Mouse (Mus musculus) intestine, embryonic 15.5 days (tissue): ENCODE data around the gene Gfra4. TPM values are rescaled to one million over a fixed set of nuclear protein-coding genes. Genes with fewer than 3 reads are reported as not detected.

Source experiments
- ATAC-seq: fragments of 200-750 bp; cut with Nextera tagmentation; 2 replicates; pipeline ENCODE4 v1.8.0; 2017; ENCODE audit warnings: moderate TSS enrichment, moderate library complexity
- H3K27ac ChIP-seq: fragments of 300-500 bp; sonication (generic); 2 replicates; pipeline ENCODE4 v1.5.1; 2015; ENCODE audit warnings: mild to moderate bottlenecking, inconsistent platforms
- H3K27me3 ChIP-seq: fragments of 300-500 bp; sonication (generic); replicated peaks from 2 replicates; pipeline ENCODE4 v1.6.1; 2015; ENCODE audit warnings: inconsistent platforms
- H3K36me3 ChIP-seq: fragments of 300-500 bp; sonication (generic); 2 replicates; pipeline ENCODE4 v1.6.1; 2015; ENCODE audit warnings: inconsistent platforms
- H3K4me1 ChIP-seq: fragments of 300-500 bp; sonication (generic); replicated peaks from 2 replicates; pipeline ENCODE4 v1.6.1; 2015; ENCODE audit warnings: inconsistent platforms
- H3K4me2 ChIP-seq: fragments of 300-500 bp; sonication (generic); replicated peaks from 2 replicates; pipeline ENCODE4 v1.6.1; 2015; ENCODE audit warnings: mild to moderate bottlenecking, inconsistent platforms
- H3K4me3 ChIP-seq: fragments of 300-500 bp; sonication (generic); replicated peaks from 2 replicates; pipeline ENCODE4 v1.5.1; 2015; ENCODE audit warnings: inconsistent platforms
- H3K9ac ChIP-seq: fragments of 300-500 bp; sonication (generic); 2 replicates; pipeline ENCODE4 v1.6.1; 2015; ENCODE audit warnings: inconsistent platforms
- H3K9me3 ChIP-seq: fragments of 300-500 bp; sonication (generic); 2 replicates; pipeline ENCODE4 v1.6.1; 2016; ENCODE audit warnings: inconsistent platforms
- WGBS: fragments of 180-500 bp; shearing (Covaris S2); methylation state at CpG from one replicate; pipeline ENCODE4 v1.1.7; 2015; 5-methylcytosine and 5-hydroxymethylcytosine counted together
- polyA plus RNA-seq: library from polyadenylated mRNA; unstranded; fragments of >200 nt; fragmentation: Nextera tagmentation; extraction: Ambion mirVana; gene quantifications from 2 replicates; pipeline ENCODE4 v1.2.1, GENCODE M21; 2015

Gfra4 gene
- polyA plus RNA-seq, 1 experiment from 2014 or later: 9.6 TPM

DNA sequence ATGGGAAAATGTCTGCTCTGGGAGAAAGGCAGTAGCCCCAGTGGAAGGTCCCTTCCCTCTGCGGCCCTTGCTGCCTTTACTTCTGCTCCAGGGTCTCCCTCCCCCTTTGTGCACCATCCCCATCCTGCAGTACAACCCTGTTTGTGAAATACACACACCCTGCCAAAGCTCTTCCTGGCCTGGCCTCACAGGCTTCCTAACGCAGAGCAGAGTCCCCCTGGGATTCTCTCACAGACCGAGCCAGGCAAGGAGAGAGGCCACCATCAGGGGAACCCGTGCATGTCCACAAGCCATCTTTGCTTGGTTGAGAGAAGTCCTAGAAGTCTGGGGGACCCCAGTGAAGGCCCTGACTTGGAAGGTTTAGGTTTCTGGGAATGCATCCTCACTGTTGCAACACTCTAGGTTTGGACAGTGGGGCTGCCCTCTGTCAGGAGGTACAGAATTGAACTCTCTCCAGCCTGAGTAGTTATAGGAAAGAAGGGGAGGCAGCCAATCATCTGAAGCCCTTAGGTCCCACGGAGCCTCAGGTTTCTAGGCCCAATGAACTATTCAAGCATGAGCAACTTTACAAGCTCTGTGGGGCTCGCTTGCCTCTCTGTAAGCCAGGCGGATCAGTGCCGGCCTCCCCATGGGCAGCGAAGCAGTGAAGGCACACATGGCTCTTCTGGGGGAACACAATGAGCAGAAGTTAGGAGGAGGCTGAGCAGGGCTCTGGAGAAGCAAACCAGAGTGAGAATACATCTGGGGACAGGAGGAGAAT, 17.1 kb upstream of the Gfra4 start:
- Histone ChIP-seq H3K36me3 (no peaks in the 10 kb centered on the region), H3K9ac (no peak overlapping the region), H3K27me3 (peaks cover 29% of the 10 kb centered on the region), H3K9me3 (no peaks in the 10 kb centered on the region), H3K27ac (peak overlapping the region; percentile 9; the same call in 1 of the 2 replicates), H3K4me1 (peaks cover 29% of the 10 kb centered on the region), H3K4me2 (no peak overlapping the region), H3K4me3 (no peak overlapping the region)
- WGBS: 74% methylated on average over 9 of the region's 9 CpGs
- no peak for ATAC-seq

- 32% methylated on average over 1 of the region's 1 CpGs for WGBS
- Histone ChIP-seq H3K27ac (no peak overlapping the region), H3K36me3 (no peaks in the 10 kb centered on the region), H3K9me3 (no peaks in the 10 kb centered on the region), H3K27me3 (peaks cover 34% of the 10 kb centered on the region), H3K9ac (no peak overlapping the region), H3K4me3 (no peak overlapping the region), H3K4me1 (peaks cover 35% of the 10 kb centered on the region), H3K4me2 (no peak overlapping the region)
- ATAC-seq: no peak
These were observed 16.5 kb upstream of the Gfra4 start for GRCm38 (mm10) chr2:131059377-131059776.

- H3K9me3 ChIP-seq: no peaks in the 10 kb centered on the region
- no peak overlapping the region for H3K4me2 ChIP-seq
- H3K4me3 ChIP-seq: no peak overlapping the region
- no peak for ATAC-seq
- no peaks in the 10 kb centered on the region for H3K36me3 ChIP-seq
- no peak overlapping the region for H3K9ac ChIP-seq
- peaks cover 42% of the 10 kb centered on the region for H3K4me1 ChIP-seq
- H3K27me3 ChIP-seq: peaks cover 41% of the 10 kb centered on the region
- no peak overlapping the region for H3K27ac ChIP-seq
- WGBS: 90% methylated on average over 8 of the region's 8 CpGs
These were observed 15.8 kb upstream of the Gfra4 start for GRCm38 (mm10) chr2:131058672-131059071.

- Histone ChIP-seq H3K36me3 (no peaks in the 10 kb centered on the region), H3K9ac (no peak overlapping the region), H3K27me3 (peaks cover 48% of the 10 kb centered on the region), H3K4me2 (peak overlapping the region; percentile 31), H3K9me3 (no peaks in the 10 kb centered on the region), H3K4me3 (no peak overlapping the region), H3K27ac (no peak overlapping the region), H3K4me1 (peaks cover 39% of the 10 kb centered on the region)
- peak; percentile 61; the same call in 1 of the 2 replicates for ATAC-seq
- 7% methylated on average over 10 of the region's 10 CpGs for WGBS
These were observed 13.3 kb upstream of the Gfra4 start for GRCm38 (mm10) chr2:131056191-131056590.

- peak overlapping the region; percentile 31; the same call in 1 of the 2 replicates for H3K4me2 ChIP-seq
- no peak overlapping the region for H3K9ac ChIP-seq
- peak; percentile 41; the same call in 1 of the 2 replicates for ATAC-seq
- H3K36me3 ChIP-seq: no peaks in the 10 kb centered on the region
- H3K4me1 ChIP-seq: peaks cover 39% of the 10 kb centered on the region
- H3K4me3 ChIP-seq: no peak overlapping the region
- whole genome bisulfite sequencing: 2% methylated on average over 10 of the region's 10 CpGs
- no peaks in the 10 kb centered on the region for H3K9me3 ChIP-seq
- H3K27ac ChIP-seq: no peak overlapping the region
- H3K27me3 ChIP-seq: peaks cover 45% of the 10 kb centered on the region
These were observed 12.7 kb upstream of the Gfra4 start for GRCm38 (mm10) chr2:131055631-131056030.

- H3K9me3 ChIP-seq: no peaks in the 10 kb centered on the region
- peaks cover 33% of the 10 kb centered on the region for H3K4me1 ChIP-seq
- peak overlapping the region; percentile 61 for H3K4me2 ChIP-seq
- H3K27ac ChIP-seq: no peak overlapping the region
- peak overlapping the region; percentile 9; the same call in 1 of the 2 replicates for H3K9ac ChIP-seq
- peak overlapping the region; percentile 29 for H3K4me3 ChIP-seq
- peaks cover 45% of the 10 kb centered on the region for H3K27me3 ChIP-seq
- whole genome bisulfite sequencing: 6% methylated on average over 21 of the region's 21 CpGs
- no peaks in the 10 kb centered on the region for H3K36me3 ChIP-seq
- no peak for ATAC-seq
These were observed 11.9 kb upstream of the Gfra4 start for GRCm38 (mm10) chr2:131054646-131055264.

GRCm38 (mm10) chr2:131053851-131054645, 11.2 kb upstream of the Gfra4 start:
- no peaks in the 10 kb centered on the region for H3K9me3 ChIP-seq
- H3K4me3 ChIP-seq: peak overlapping the region; percentile 29
- peak overlapping the region; percentile 61 for H3K4me2 ChIP-seq
- H3K27ac ChIP-seq: no peak overlapping the region
- peaks cover 45% of the 10 kb centered on the region for H3K27me3 ChIP-seq
- 1% methylated on average over 45 of the region's 45 CpGs for WGBS
- ATAC-seq: no peak
- no peaks in the 10 kb centered on the region for H3K36me3 ChIP-seq
- H3K9ac ChIP-seq: peak overlapping the region; percentile 9; the same call in 1 of the 2 replicates
- H3K4me1 ChIP-seq: peaks cover 27% of the 10 kb centered on the region

- H3K4me3 ChIP-seq: no peak overlapping the region
- H3K4me1 ChIP-seq: peaks cover 26% of the 10 kb centered on the region
- H3K4me2 ChIP-seq: no peak overlapping the region
- no peak for ATAC-seq
- WGBS: 66% methylated on average over 6 of the region's 6 CpGs
- H3K36me3 ChIP-seq: no peaks in the 10 kb centered on the region
- no peaks in the 10 kb centered on the region for H3K9me3 ChIP-seq
- no peak overlapping the region for H3K9ac ChIP-seq
- no peak overlapping the region for H3K27ac ChIP-seq
- peaks cover 45% of the 10 kb centered on the region for H3K27me3 ChIP-seq
These were observed 10.1 kb upstream of the Gfra4 start for GRCm38 (mm10) chr2:131052862-131053418.

DNA sequence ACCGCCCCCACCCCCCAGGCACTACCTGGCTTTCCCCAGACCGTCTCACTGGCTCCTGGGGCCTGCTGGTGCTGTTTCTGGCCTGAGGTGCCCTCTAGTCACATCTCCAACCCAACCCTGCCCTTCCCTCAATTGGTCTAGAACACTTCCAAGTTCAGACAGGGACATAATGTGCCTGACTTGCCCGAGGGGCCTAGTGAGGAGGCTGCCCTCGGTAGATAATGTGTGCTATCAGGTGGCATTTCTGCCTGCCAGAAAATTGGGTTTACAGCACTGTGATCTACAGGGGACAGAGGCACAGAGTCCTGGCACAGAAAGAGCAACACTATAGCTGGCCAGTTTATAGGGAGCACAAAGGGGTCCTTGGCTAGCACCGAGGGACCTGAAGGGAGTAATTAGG, 9.2 kb upstream of the Gfra4 start:
- H3K9ac ChIP-seq: no peak overlapping the region
- no peaks in the 10 kb centered on the region for H3K36me3 ChIP-seq
- H3K27ac ChIP-seq: no peak overlapping the region
- H3K4me2 ChIP-seq: no peak overlapping the region
- no peak overlapping the region for H3K4me3 ChIP-seq
- H3K4me1 ChIP-seq: peaks cover 26% of the 10 kb centered on the region
- peaks cover 45% of the 10 kb centered on the region for H3K27me3 ChIP-seq
- ATAC-seq: no peak
- 64% methylated on average over 5 of the region's 5 CpGs for WGBS
- no peaks in the 10 kb centered on the region for H3K9me3 ChIP-seq

- Histone ChIP-seq H3K9ac (no peak overlapping the region), H3K27ac (no peak overlapping the region), H3K27me3 (peaks cover 19% of the 10 kb centered on the region), H3K36me3 (no peaks in the 10 kb centered on the region), H3K4me3 (no peak overlapping the region), H3K4me2 (no peak overlapping the region), H3K9me3 (no peaks in the 10 kb centered on the region), H3K4me1 (peaks cover 17% of the 10 kb centered on the region)
- 69% methylated on average over 2 of the region's 2 CpGs for WGBS
- ATAC-seq: no peak
These were observed 3.1 kb upstream of the Gfra4 start for GRCm38 (mm10) chr2:131046025-131046424.

- no peak overlapping the region for H3K27ac ChIP-seq
- peak; percentile 70 for ATAC-seq
- peak overlapping the region; percentile 30 for H3K4me2 ChIP-seq
- H3K36me3 ChIP-seq: no peaks in the 10 kb centered on the region
- H3K9ac ChIP-seq: no peak overlapping the region
- peaks cover 17% of the 10 kb centered on the region for H3K4me1 ChIP-seq
- 47% methylated on average over 9 of the region's 9 CpGs for WGBS
- no peak overlapping the region for H3K4me3 ChIP-seq
- no peaks in the 10 kb centered on the region for H3K9me3 ChIP-seq
- H3K27me3 ChIP-seq: peaks cover 28% of the 10 kb centered on the region
These were observed 2.3 kb upstream of the Gfra4 start for GRCm38 (mm10) chr2:131044989-131045720.
